Mouse (Mus musculus) embryonic facial prominence, embryonic 11.5 days (tissue): Measurements from ENCODE around the gene Bud23. TPM values are rescaled to one million over a fixed set of nuclear protein-coding genes. Genes with fewer than 3 reads are reported as not detected.

ENCODE experiments used
- ATAC-seq: fragments of 200-750 bp; cut with Nextera tagmentation; replicated peaks from 2 replicates; pipeline ENCODE4 v1.8.0; 2017; ENCODE audit warnings: low read depth; ENCODE audit not compliant: insufficient number of reproducible peaks, low FRiP score, low TSS enrichment
- DNase-seq: peaks from one replicate; pipeline ENCODE4 v3.0.0-alpha.2; 2015; ENCODE audit warnings: low spot score
- H3K27ac ChIP-seq: fragments of 300-500 bp; sonication (generic); replicated peaks from 2 replicates; pipeline ENCODE4 v1.5.1; 2014; ENCODE audit warnings: mild to moderate bottlenecking, low read depth, low read length, control low read depth
- H3K27me3 ChIP-seq: fragments of 300-500 bp; sonication (generic); 2 replicates; pipeline ENCODE4 v1.6.1; 2014; ENCODE audit warnings: mild to moderate bottlenecking, low read length, moderate library complexity, mixed read lengths; ENCODE audit not compliant: control insufficient read depth, insufficient read depth
- H3K36me3 ChIP-seq: fragments of 300-500 bp; sonication (generic); replicated peaks from 2 replicates; pipeline ENCODE4 v1.6.1; 2014; ENCODE audit warnings: low read depth, mild to moderate bottlenecking, low read length, moderate library complexity, mixed read lengths; ENCODE audit not compliant: control insufficient read depth, insufficient read depth
- H3K4me1 ChIP-seq: fragments of 300-500 bp; sonication (generic); 2 replicates; pipeline ENCODE4 v1.6.1; 2014; ENCODE audit warnings: low read length, mixed read lengths; ENCODE audit not compliant: control insufficient read depth, insufficient read depth
- H3K4me2 ChIP-seq: fragments of 300-500 bp; sonication (generic); 2 replicates; pipeline ENCODE4 v1.6.1; 2014; ENCODE audit warnings: low read depth, mild to moderate bottlenecking, control low read depth, low read length, moderate library complexity
- H3K4me3 ChIP-seq: fragments of 300-500 bp; sonication (generic); 2 replicates; pipeline ENCODE4 v1.5.1; 2014; ENCODE audit warnings: low read depth, low read length, control low read depth
- H3K9ac ChIP-seq: fragments of 300-500 bp; sonication (generic); replicated peaks from 2 replicates; pipeline ENCODE4 v1.6.1; 2014; ENCODE audit warnings: mild to moderate bottlenecking, control low read depth, low read length
- H3K9me3 ChIP-seq: fragments of 300-500 bp; sonication (generic); replicated peaks from 2 replicates; pipeline ENCODE4 v1.6.1; 2016; ENCODE audit warnings: mild to moderate bottlenecking, low read length, inconsistent platforms, mixed read lengths; ENCODE audit not compliant: control insufficient read depth
- WGBS: fragments of 180-500 bp; shearing (Covaris S2); extraction: QIAGEN DNeasy Blood & Tissue Kit; methylation state at CpG from one replicate; pipeline ENCODE4 v1.1.7; 2014; 5-methylcytosine and 5-hydroxymethylcytosine counted together
- polyA plus RNA-seq: library from polyadenylated mRNA; unstranded; fragments of >200 nt; fragmentation: Nextera tagmentation; extraction: Ambion mirVana; gene quantifications from 2 replicates; pipeline ENCODE4 v1.2.1, GENCODE M21; 2014

Gene Bud23
- polyA plus RNA-seq, 1 experiment from 2014 or later, result 136 TPM

DNA sequence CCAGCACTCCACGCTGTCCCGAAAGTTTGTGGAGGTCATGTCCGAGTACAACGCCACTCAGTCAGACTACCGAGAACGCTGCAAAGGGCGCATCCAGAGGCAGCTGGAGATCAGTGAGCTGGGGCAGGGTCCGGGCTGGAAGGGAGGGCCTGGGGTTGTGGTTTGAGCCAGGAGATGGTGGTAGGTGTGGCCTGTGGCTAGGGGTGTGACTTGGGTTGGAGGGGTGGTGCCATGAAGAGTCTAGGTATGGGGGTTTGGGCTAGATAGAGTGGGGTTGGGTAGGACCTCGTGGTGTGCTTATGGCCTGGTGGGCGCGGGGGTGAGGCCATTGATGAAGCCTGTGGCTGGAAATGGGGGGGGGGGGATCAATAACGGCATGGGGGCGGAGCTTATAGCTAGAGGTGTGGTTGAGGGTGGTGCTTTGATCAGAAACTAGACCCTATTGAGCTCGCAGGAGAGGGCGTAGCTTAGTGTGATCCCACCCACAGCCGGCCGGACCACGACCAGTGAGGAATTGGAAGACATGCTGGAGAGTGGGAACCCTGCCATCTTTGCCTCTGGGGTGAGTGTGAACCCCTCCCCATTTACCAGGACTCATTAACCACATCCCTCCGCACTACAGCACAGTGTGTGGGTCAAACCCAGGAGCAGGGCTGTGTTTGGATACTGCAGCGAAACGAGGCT lies 22.5 kb downstream of the Bud23 start:
- WGBS, result 26% methylated on average over 21 of the region's 21 CpGs
- H3K36me3 ChIP-seq, result no peaks in the 10 kb centered on the region; the same call in 1 of the 2 replicates
- no peak overlapping the region for H3K27ac ChIP-seq
- H3K9me3 ChIP-seq, result no peaks in the 10 kb centered on the region
- no peaks in the 10 kb centered on the region for H3K4me1 ChIP-seq
- H3K27me3 ChIP-seq, result no peaks in the 10 kb centered on the region
- DNase-seq, result no peak
- peak; percentile 24; the same call in 1 of the 2 replicates for ATAC-seq
- H3K4me3 ChIP-seq, result no peak overlapping the region
- H3K9ac ChIP-seq, result no peak overlapping the region
- no peak overlapping the region for H3K4me2 ChIP-seq

DNA sequence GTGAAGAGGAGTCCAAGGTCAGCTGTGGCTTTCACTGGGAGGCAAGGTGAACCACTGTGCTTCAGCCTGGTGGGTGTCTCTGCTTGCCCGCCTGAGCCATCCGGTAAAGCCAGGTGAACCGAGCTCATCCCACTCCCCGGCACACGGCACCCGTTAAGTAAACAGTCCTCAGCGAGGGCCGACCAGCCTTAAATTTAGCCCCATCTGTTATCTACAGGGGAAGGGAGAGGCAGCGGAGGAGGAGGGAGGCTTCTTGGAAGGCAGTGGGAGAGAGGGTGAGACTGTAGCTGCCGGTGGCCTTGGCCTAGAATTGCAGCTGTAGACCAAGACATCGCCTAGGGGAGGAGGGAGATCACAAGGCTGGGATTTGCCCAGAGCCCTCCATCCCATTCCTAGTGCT lies 24.0 kb downstream of the Bud23 start:
- no peaks in the 10 kb centered on the region for H3K27me3 ChIP-seq
- ATAC-seq, result no peak

DNA sequence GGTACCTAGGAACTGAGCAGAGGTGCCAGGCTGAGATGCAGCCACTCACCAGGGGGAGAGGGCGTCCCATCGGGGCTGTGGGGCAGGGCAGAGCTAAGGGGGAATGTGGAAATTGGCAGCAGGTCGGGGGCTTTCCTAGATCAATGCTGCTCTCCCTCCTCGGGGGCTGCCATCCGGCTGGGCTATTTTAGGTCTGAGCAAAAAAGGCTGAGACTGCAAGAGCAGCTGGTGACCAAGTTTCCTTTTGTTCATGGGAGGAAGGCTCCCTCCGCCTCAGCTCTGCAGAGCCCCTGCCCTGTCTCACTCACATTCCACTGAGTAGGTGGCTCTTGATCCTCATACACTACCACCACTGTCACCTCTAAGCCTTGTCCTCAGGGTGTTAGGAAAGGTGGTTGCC lies 24.7 kb downstream of the Bud23 start:
- no peaks in the 10 kb centered on the region for H3K9me3 ChIP-seq
- WGBS, result 33% methylated on average over 6 of the region's 6 CpGs
- no peak overlapping the region for H3K9ac ChIP-seq
- H3K27ac ChIP-seq, result no peak overlapping the region
- no peaks in the 10 kb centered on the region for H3K27me3 ChIP-seq
- H3K4me3 ChIP-seq, result no peak overlapping the region
- no peaks in the 10 kb centered on the region; the same call in 1 of the 2 replicates for H3K36me3 ChIP-seq
- H3K4me2 ChIP-seq, result no peak overlapping the region
- no peak for DNase-seq
- no peaks in the 10 kb centered on the region for H3K4me1 ChIP-seq
- ATAC-seq, result no peak

More for the DNA sequence above, 24.0 kb downstream of the Bud23 start:
- H3K4me1 ChIP-seq, result no peaks in the 10 kb centered on the region
- WGBS, result 76% methylated on average over 11 of the region's 11 CpGs
- H3K36me3 ChIP-seq, result no peaks in the 10 kb centered on the region; the same call in 1 of the 2 replicates
- no peak overlapping the region for H3K4me2 ChIP-seq
- no peak for DNase-seq
- no peak overlapping the region for H3K27ac ChIP-seq
- H3K9ac ChIP-seq, result no peak overlapping the region
- H3K4me3 ChIP-seq, result no peak overlapping the region
- no peaks in the 10 kb centered on the region for H3K9me3 ChIP-seq

DNA sequence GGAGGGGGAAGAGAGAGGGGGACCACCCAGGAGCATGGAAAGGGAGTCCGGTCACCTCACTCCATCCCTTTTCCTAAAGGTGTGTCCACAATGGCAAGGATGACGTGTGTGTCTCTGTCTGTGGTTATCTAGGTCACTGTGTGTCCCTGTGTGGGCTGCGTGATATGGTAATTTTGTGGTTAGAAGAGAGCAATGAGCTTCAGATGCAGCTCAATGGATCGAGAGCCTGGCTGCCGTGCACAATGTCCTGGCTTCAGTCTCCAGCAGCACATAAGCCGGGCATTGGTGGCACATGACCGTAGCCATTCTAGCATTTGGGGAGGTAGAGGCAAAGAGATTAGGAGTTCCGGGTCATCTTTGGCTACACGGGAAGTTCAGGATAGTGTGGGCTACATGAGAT lies 25.2 kb downstream of the Bud23 start:
- H3K27ac ChIP-seq, result no peak overlapping the region
- H3K4me2 ChIP-seq, result no peak overlapping the region
- no peaks in the 10 kb centered on the region; the same call in 1 of the 2 replicates for H3K36me3 ChIP-seq
- 84% methylated on average over 9 of the region's 9 CpGs for WGBS
- ATAC-seq (no peak), DNase-seq (no peak)
- no peak overlapping the region for H3K4me3 ChIP-seq
- H3K9ac ChIP-seq, result no peak overlapping the region
- no peaks in the 10 kb centered on the region for H3K4me1 ChIP-seq
- H3K9me3 ChIP-seq, result no peaks in the 10 kb centered on the region
- H3K27me3 ChIP-seq, result no peaks in the 10 kb centered on the region

DNA sequence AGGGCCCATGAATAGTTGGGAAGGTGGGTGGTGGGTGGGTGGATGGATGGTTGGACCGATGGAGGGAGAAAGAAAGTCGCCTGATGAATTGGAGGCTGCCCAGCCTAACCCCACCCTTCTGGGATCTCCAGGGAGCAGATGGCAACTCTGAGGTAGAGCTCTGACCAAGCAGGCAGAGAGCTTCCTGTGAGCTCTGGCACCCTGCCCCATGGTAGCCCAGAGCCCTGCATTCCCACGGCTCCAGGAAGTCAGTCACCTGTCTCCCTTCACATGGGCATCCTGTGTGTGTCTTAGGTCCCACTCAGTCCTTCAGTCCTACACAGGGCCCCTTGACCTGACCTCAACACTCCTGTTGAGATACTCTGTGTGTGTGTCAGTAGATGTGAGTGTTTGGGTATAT lies 26.8 kb downstream of the Bud23 start:
- H3K4me3 ChIP-seq, result no peak overlapping the region
- H3K36me3 ChIP-seq, result no peaks in the 10 kb centered on the region; the same call in 1 of the 2 replicates
- ATAC-seq, result no peak
- DNase-seq, result no peak
- H3K4me2 ChIP-seq, result no peak overlapping the region
- H3K4me1 ChIP-seq, result no peaks in the 10 kb centered on the region
- 83% methylated on average over 3 of the region's 3 CpGs for WGBS
- H3K27me3 ChIP-seq, result no peaks in the 10 kb centered on the region
- no peaks in the 10 kb centered on the region for H3K9me3 ChIP-seq
- H3K9ac ChIP-seq, result no peak overlapping the region
- H3K27ac ChIP-seq, result no peak overlapping the region

DNA sequence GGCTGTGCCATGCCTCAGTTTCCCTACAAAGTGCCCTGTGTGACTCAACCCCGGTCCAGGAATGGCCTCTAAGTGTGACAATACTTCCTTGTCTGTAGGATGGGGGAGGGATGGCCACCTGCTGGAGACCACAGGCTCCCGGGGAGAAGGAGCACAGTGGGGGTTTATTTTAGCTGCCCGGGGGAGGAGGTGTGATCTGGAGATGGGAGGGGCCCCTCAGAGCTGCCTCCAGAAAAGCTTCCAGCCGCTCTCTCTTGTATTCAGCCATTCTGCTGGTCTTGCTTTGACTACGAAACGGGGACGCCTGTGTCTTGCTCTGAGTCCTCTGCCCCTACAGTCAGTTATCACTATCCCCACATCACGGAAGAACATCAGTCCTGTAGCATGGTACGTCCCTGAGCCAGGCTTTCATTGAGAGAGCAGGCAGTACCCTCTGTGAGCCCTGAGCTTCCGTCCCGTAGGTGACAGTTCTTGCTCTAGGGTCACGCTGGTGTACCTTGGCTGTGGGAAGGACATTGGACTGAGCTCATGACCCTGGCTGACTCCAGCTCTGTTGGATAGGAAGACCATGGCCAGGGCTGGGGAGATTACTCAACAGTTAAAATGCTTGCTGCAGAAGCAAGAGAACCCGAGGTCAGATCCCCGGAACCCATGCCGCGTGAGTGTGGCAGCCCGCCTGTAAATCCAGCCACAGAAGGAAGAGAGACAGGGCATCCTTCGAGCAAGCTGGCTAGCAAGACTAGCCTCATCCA lies 29.0 kb downstream of the Bud23 start:
- no peak for DNase-seq
- H3K4me2 ChIP-seq, result no peak overlapping the region
- WGBS, result 64% methylated on average over 18 of the region's 18 CpGs

DNA sequence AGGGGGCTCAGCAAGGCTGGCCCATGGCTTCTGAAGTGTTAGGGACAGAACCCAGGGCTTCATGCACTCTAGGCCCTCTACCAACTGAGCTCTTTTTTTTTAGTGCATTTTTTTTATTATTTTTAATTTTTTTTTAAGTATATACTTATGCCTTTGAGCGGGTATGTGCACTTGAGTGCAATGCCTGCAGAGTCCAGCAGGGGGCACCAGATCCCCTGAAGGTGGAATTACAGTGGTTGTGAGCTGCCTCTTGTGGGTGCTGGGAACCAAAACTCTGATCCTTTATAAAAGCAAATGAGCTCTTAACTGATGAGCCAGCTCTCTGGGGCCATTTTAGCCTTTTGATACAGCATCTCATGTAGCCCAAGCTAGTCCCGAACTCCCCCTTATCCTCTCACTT lies 30.2 kb downstream of the Bud23 start:
- no peaks in the 10 kb centered on the region for H3K36me3 ChIP-seq
- DNase-seq (no peak), ATAC-seq (no peak)
- whole genome bisulfite sequencing, result 97% methylated on average over 2 of the region's 2 CpGs
- no peak overlapping the region for H3K27ac ChIP-seq
- no peak overlapping the region for H3K9ac ChIP-seq
- no peaks in the 10 kb centered on the region for H3K4me1 ChIP-seq
- H3K27me3 ChIP-seq, result no peaks in the 10 kb centered on the region
- H3K9me3 ChIP-seq, result no peaks in the 10 kb centered on the region
- H3K4me3 ChIP-seq, result no peak overlapping the region
- H3K4me2 ChIP-seq, result no peak overlapping the region

More for the DNA sequence above, 29.0 kb downstream of the Bud23 start:
- no peaks in the 10 kb centered on the region for H3K27me3 ChIP-seq
- no peaks in the 10 kb centered on the region; the same call in 1 of the 2 replicates for H3K36me3 ChIP-seq
- no peaks in the 10 kb centered on the region for H3K9me3 ChIP-seq
- H3K9ac ChIP-seq, result no peak overlapping the region
- no peak overlapping the region for H3K27ac ChIP-seq
- ATAC-seq, result no peak
- H3K4me1 ChIP-seq, result no peaks in the 10 kb centered on the region
- no peak overlapping the region for H3K4me3 ChIP-seq

DNA sequence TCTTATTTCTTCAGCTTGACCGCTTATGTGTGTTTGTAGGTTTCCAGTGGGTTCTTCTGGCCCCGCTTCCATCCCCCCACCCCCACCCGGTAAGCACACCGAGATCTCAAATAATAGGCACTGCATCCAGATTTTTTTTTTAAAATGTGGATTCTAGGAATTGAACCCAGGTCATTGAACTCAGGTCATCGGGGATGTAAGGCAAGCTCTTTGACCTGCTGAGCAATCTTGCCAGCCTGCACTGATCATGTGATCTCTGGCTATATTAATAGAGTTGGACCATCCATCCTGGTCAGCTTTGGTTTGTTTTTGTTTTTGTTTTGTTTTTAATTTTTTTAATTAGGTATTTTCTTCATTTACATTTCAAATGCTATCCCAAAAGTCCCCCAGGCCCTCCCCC lies 32.2 kb downstream of the Bud23 start:
- Histone ChIP-seq H3K36me3 (no peaks in the 10 kb centered on the region), H3K27me3 (no peaks in the 10 kb centered on the region), H3K27ac (no peak overlapping the region), H3K9ac (no peak overlapping the region), H3K4me2 (no peak overlapping the region), H3K4me3 (no peak overlapping the region), H3K9me3 (no peaks in the 10 kb centered on the region), H3K4me1 (no peaks in the 10 kb centered on the region)
- 86% methylated on average over 5 of the region's 5 CpGs for WGBS
- no peak for ATAC-seq
- no peak for DNase-seq
